Mouse (Mus musculus): ENCODE data around the gene St6gal1.

Gene St6gal1

DNA sequence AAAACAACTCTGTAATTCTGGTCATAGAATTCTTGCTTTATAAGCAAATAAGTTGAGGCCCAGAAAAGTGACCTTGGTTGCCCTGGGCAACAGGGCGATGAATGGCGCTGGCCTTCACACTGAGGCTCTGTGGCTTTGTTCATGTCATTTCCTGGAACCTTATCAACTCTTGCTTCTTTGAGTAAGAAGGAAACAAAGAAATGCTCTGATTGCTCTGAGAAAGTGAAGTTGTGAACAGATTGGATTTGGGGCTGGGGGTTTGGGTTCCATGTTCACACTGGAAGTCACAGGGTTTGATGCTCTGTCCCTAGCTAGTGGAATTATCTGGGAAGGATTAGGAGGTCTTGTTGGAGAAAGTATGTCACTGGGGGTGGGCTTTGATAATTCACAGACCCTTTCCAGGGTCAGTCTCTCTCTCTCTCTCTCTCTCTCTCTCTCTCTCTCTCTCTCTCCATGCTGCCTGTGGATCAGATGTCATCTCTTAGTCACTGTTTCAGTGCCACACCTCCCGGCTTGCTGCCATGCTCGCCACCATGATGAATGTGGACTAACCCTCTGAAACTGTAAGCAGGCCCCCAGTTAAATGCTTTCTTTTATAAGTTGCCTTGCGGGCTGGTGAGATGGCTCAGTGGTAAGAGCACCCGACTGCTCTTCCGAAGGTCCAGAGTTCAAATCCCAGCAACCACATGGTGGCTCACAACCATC lies 50.2 kb downstream of the St6gal1 start:
- peak; percentile 79 for DNase-seq (ENCODE audit: low spot score)

GRCm38 (mm10) chr16:23275661-23276060 lies 51.1 kb downstream of the St6gal1 start:
- no peak for DNase-seq (ENCODE audit: low spot score)

DNA sequence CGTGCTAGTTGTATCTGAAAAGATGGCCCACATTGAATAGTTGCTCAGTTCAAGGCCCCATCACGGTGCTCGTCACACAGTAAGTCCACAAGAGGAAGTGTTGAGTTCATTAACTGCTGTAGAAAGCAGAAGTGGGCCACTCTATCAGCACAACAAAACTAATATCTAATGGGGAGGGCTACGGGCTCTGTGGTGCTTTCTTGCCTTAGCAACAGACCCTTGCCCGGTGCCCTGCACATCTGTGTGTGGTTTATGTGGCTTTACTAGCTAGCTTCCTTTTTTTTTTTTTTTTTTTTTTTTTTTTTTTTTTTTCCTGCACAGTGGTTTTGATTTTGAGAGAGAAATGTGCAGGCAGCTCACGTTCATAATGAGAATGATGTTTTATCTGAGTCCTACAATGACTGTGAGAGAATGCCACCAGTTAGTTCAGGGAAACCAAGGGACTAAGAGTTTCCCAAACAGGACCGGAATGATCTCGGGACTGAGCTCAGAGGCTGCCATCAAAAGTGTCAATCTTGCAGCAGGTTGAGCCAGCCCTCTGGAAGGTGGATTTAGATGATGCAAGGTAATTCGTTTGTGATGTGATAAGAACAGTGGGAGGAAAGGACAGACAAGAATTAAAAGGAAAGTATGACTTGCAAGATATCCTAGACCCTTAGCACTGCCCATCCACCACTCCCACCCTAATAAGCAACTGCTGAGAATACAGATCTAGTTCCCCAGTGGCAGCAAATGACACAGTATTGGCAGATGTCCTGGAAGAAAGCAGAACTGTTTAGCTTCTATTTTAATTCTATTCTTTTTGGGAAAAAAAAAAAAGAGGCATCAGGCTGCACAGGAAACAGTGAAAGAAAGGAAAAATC lies 55.6 kb downstream of the St6gal1 start:
- DNase-seq (ENCODE audit: low spot score), result no peak

GRCm38 (mm10) chr16:23280742-23281090 lies 56.2 kb downstream of the St6gal1 start:
- no peak for DNase-seq (ENCODE audit: low spot score)

DNA sequence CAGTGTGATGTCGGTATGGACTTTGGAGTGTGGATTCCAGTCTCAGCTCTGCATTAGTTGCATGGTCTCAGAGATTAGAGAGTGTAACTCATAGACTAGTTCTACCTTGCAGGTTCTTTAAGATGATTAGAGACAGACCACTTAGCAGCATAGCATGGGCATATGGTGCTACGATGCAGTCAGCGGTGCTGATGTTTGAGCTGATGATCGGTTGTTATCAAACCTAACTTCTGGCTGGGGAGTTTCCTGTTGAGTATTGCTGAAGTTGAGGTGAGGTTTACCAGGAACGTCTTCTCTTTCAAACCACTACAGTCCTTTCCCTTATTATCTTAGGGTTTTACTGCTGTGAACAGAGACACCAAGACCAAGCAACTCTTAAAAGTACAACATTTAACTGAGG lies 57.7 kb downstream of the St6gal1 start:
- no peak for DNase-seq (ENCODE audit: low spot score)

DNA sequence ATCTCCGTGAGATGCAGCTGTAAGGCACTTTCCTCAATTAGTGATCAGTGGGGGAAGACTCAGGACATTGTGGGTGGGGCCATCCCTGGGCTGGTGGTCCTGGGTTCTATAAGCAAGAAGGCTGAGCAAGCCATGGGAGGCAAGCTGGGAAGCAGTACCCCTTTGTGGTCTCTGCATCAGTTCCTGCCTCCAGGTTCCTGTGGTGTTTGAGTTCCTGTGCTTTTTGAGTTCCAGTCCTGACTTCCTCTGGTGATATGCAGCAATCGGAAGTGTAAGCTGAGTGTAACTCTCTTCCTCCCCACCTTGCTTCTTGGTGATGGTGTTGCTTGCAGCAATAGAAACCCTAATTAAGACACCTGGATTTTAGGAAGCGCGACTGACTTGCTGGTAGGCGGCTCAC lies 58.4 kb downstream of the St6gal1 start:
- DNase-seq (ENCODE audit: low spot score), result no peak

DNA sequence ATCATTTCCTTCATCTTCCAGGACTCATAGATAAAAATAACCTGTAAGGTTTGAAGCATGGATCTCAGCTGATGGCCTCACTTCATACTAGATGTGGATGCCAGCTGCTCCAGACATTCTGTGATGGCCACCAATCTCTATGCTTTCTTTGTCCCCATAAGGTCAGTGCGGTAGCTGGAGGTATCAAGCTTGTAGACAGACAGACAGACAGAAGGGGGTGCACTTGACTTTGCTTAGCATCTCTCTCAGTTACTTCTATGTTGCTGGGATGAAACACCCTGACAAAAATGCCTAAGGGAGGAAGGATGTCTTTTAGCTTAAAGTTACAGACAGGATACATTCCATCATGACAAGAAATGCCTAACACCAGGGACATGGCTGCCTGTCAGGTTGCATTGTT lies 59.1 kb downstream of the St6gal1 start:
- DNase-seq (ENCODE audit: low spot score), result no peak

DNA sequence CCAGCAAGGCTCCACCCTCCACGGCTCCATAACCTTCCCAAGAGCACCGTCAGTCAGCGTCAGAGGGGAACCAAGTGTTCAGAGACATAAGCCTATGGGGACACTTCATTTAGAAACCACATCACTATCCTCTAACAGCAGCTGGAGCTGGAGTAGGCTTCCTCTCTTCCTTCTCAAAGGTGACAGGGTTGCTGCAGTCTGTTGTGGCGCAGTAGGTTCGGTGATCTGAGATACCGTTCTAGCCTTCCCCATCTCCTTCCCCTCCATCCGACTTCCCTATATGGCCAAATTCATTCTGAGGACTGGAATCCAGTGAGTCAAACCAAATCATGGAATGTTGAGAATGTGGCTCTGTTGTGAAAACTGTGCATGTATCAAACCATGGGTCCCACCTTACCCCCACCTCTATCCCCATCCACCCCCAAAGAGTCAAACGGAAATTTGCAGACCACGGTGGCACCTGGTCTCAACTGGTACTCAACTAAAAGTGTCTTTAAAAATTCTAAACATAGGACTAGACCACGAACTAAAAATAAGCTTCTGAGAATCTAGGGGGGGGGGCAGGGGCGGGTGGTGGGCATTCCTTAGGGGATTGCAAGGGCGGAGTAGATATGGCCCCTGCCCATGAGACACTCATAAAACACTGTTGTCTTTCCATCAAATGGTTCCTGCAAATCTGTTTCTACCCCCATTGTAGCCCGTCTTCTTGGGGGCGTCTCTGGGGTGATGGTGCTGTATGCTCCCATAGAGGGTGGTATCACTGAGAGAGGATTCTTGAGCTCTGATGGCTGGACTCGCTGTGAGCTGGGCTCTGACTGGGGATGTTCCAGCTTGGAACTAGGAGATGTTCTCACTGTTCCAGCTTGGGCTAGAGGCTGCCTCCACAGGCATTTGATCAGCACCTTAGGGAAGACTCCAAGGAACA lies 60.2 kb downstream of the St6gal1 start:
- DNase-seq (ENCODE audit: low spot score), result no peak

GRCm38 (mm10) chr16:23286380-23287097 lies 62.0 kb downstream of the St6gal1 start:
- DNase-seq (ENCODE audit: low spot score), result no peak

DNA sequence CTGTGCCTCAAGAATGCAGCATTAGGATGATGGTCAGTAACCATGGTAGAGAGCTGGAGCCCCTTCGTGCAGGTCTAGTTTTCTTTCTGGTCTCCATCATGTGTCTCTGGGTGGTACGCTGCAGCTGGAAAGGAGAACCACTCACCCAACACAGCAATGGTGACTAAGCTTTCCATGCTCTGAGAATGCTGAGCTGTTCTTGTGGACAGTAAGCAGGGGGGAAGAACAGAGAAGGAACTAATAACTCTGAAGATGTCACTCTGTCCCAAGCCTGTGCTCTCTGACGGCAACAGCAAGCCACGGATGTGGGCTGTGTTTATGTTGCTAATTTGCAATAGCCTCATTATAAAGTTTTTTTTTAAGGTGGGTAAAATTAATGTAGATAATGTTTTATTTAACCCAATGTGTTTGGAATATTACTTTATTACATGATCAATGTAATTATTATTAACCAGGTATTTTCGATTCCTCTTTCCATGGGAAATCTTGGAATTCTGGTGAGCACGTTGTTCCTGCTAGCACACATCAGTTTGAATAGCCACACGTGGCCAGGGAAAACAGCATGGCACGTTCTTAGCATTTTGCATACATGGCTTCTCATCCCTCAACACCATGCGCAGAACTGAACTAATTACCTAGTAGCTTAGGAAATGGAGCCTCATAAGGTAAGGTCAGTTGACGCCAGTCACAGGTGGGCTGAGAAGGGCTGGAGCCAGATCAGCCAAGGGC lies 62.9 kb downstream of the St6gal1 start:
- no peak for DNase-seq (ENCODE audit: low spot score)

DNA sequence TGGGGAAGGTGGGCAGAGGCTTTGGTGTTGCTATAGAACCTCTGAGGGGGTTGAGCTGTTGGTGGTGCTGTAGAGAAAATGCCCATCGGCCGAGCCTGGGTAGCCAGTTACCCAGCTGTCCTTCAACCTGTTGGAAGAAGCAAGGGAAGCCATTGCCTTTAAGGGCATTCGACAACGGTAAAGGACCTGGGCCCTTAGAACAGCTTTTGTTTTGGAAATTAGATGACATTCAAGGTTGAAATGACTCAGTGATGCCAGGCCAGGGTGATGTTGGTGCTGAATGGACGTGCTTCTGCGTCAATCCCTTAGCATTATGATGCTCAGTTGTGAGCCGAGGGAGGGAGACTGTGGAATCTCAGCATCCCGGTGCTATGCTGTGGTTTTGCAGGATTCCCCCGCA lies 63.6 kb downstream of the St6gal1 start:
- no peak for DNase-seq (ENCODE audit: low spot score)

GRCm38 (mm10) chr16:23289424-23289823 lies 64.9 kb downstream of the St6gal1 start:
- no peak for DNase-seq (ENCODE audit: low spot score)

DNA sequence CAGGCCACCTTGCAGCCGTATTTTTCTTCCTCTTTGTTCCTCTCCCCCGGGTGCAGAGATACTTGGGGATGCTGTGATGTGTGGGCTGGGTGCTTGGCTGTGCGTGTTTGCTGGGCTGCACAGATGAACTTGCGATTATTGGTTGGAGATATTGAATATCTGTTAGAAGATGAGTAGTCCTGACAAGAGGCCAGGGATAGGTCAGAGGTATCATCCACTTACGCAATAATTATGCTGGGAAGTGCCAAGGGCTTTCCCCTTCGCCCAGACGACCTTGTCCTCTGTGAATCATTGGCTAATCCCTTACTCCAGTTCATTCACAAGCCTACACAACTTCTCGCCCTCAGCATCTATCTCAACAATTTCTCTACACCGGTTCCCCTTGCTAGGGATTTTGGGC lies 65.6 kb downstream of the St6gal1 start:
- DNase-seq (ENCODE audit: low spot score), result peak; percentile 33

GRCm38 (mm10) chr16:23291521-23291920 lies 67.0 kb downstream of the St6gal1 start:
- no peak for DNase-seq (ENCODE audit: low spot score)

DNA sequence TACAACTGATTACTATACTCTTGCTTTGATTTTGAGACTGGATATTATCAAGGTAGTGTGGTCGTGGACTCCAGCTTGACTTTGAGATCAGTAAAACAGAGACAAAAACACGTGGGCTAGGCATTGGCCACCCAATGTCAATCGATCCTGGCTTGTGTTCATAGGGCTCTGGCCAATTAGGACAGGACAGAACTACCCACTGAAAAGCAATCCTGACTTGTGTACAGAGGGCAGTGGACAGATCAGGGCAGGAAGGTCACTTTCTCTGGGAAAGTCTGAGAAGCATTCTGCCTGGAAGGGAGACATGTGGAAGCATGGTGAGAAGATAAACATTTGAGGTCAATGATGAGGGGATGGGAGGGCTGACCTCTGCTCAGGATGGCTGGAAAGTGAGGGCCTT lies 69.7 kb downstream of the St6gal1 start:
- no peak for DNase-seq (ENCODE audit: low spot score)

GRCm38 (mm10) chr16:23294747-23295146 lies 70.2 kb downstream of the St6gal1 start:
- DNase-seq (ENCODE audit: low spot score), result no peak

- no peak for DNase-seq (ENCODE audit: low spot score)
These were observed 71.2 kb downstream of the St6gal1 start for GRCm38 (mm10) chr16:23295720-23296119.

GRCm38 (mm10) chr16:23296721-23297120 lies 72.2 kb downstream of the St6gal1 start:
- no peak for DNase-seq (ENCODE audit: low spot score)

- no peak for DNase-seq (ENCODE audit: low spot score)
These were observed 73.9 kb downstream of the St6gal1 start for GRCm38 (mm10) chr16:23298441-23298840.

DNA sequence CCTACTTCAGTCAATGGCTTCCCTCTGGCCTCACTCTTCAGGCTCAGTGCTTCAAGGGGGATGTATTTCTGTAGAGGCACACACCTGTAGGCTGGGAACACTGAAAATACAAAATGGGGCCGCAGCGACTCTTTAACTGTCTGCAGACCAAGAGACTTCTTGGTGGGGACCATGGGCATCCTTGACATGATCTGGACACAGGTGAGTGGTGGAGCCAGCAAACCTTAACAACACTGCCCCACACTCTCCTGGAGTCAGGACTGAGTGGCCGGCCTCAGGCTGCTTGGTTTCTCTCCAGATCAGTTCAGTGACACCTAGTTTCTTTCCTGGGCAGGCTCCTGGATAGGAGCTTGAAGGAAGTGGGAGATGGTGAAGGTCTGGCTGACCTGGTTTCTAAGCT lies 74.4 kb downstream of the St6gal1 start:
- DNase-seq (ENCODE audit: low spot score), result no peak
